Mouse (Mus musculus): ENCODE data around the gene Lamtor1.
"Not testable (repeated sequence)": the region's sequence is repeated elsewhere in the genome, so short reads cannot be mapped to it uniquely, and the experiment has no call there.

Lamtor1 gene

DNA sequence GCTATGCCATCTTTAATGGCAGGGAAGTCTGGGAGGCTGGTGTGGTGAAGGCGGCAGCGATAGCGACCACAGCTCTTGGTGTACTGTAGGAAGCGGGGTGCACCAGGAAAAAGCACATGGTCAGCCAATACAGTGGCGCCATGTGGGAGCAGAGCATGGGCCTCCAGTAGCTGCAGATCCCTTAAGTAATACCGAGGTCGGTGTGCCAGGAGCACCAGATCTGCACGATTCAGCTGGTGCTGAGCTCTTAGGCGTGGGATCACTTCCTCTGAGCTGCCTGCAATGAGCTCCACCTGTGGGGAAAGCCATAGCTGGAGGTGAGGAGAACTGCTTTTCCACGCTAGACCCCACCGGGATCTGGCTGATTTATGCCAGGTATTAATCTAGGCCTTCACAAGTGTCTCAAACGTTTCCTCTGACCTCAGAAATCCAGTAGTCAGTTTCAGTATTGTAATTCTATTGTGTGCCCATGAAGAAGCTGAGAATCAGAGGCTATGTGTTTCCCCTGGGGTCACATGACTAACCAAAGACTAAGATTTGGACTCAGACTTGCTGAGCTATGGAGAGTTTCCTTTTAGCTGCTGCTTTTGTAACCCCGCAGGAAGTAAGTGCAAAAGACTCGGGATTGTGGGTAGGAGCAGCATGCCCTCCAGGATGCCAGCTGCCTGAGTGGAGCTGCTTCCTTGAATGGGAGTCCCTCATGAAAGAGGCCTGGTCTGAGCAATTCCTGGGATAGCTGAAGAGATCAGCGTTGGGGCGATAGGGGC, 5.2 kb upstream of the Lamtor1 start:
- no peak for DNase-seq (ENCODE audit: low read depth, low spot score)

DNA sequence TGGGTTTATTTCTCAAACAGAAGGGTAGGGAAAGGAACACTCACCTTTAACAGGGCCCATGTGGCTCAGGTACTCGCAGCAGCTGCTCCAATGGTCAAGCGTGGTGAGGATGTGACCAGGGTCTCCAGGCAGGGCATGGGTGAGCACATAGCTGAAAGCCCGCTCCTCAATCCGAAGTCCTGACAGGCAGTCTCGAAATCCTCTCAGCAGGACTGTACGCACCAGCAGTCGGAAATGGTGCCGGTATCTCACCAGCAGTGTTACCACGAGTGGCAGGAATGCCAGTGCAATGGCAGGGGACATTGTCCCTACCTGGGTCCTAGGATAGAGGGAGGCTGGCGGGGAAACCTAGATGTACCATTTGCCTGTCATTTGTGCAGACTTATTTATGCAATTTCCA, 3.7 kb upstream of the Lamtor1 start:
- no peak for DNase-seq (ENCODE audit: low read depth, low spot score)

DNA sequence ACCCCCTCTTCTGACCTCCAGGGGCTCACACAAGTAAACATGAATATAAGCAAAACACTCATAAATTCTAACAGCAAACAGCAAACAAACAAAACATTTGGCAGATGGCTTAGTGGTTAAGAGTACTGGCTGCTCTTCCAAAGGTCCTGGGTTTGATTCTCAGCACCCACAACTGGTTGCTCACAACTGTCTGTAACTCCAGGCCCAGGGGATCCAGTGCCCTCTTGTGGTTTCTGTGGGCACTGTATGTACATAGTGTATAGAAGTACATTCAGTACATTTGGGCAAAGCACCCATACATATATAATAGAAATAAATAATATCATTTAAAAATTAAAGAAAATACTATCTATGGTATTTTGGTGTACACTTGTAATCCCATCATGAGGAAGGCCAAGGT, 2.9 kb upstream of the Lamtor1 start:
- DNase-seq (ENCODE audit: low read depth, low spot score): no peak

GRCm38 (mm10) chr7:101906287-101906681, 580 bp downstream of the Lamtor1 start, which contains the start of gene Tomt:
TSS of gene Tomt (minus strand) at chr7:101906359.
- DNase-seq (ENCODE audit: low read depth, low spot score): no peak

DNA sequence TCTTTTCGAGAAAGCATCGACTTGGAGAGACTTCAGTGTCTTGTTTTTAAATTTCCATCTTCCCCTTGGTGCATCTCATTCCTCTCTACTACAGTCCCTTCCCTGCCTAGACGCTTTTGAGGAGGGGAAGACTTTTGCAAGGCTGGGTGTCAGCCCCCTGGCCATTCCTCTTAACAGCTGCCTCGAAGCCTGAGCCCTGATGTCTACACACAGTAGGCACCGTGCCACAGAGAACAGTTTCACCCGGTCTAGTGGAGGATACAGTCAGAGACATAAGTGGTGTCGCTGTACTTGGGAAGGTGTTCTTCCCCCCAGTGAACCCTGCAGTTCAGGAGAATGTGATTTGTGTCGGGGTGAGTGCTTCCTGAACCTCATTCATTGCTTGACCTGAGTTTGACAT, 992 bp downstream of the Lamtor1 start:
- no peak for DNase-seq (ENCODE audit: low read depth, low spot score)

- no peak for DNase-seq (ENCODE audit: low read depth, low spot score)
Measured at GRCm38 (mm10) chr7:101908367-101908766, 2.7 kb downstream of the Lamtor1 start.

- DNase-seq (ENCODE audit: low read depth, low spot score): no peak
Measured at GRCm38 (mm10) chr7:101910138-101910537, 4.4 kb downstream of the Lamtor1 start.

DNA sequence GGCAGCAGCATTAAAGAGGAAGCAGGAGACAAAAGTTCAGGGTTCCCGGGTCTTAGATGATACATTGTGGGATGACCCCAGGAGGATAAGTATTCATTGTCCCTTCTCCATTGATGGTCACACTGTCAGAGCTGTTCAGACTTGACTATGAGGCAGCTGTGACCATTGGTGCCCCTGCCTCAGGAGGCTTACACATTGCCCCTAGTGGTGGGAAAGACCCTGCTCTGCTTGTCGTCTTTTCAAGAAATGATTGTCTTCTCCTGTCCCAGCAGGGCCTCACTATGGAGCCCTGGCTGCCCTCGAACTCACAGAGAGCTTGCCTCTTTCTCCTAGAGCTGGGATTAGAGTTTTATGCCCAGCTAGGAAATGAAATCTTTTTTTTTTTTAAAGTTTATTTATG, 6.3 kb downstream of the Lamtor1 start:
- DNase-seq (ENCODE audit: low read depth, low spot score): no peak

- DNase-seq (ENCODE audit: low read depth, low spot score): peak; percentile 59
Measured at GRCm38 (mm10) chr7:101918071-101918470, 12.4 kb downstream of the Lamtor1 start.

DNA sequence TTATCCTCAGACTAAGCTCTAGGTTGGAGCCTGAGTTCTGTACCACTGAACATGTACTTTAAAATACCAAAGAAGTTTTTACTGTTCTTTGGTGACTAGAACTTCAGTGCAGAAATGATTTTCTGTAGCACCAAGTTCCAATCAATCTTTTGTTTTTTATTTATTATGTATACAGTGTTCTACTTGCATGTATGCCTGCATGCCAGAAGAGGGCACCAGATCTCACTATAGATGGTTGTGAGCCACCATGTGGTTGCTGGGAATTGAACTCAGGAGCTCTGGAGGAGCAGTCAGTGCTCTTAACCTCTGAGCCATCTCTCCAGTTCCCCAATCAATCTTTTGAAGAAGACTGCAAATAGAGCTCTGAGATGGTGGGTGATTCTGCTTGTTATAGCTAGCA, 20.2 kb downstream of the Lamtor1 start:
- not testable (repeated sequence) for DNase-seq (ENCODE audit: low read depth, low spot score)

GRCm38 (mm10) chr7:101928093-101928492, 22.4 kb downstream of the Lamtor1 start:
- DNase-seq (ENCODE audit: low read depth, low spot score): no peak

DNA sequence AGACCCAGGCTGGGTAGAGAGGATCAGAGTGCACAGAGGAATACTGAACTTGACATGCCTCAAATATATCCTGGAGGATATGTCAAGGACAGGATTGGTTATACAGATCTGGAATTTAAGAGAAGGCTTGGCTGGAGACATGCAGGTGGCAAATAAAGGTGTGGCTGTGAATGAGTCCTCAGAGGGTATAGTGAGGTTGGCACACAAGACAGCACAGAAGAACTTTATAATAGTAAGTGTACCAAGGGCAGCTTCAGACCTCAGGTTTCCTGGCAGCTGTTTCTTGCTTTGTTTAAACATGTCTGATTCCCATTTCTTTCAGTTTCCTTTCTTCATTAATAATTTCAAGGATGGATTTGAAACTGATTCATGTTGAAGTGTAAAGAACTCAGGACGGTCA, 26.8 kb downstream of the Lamtor1 start:
- DNase-seq (ENCODE audit: low read depth, low spot score): no peak

DNA sequence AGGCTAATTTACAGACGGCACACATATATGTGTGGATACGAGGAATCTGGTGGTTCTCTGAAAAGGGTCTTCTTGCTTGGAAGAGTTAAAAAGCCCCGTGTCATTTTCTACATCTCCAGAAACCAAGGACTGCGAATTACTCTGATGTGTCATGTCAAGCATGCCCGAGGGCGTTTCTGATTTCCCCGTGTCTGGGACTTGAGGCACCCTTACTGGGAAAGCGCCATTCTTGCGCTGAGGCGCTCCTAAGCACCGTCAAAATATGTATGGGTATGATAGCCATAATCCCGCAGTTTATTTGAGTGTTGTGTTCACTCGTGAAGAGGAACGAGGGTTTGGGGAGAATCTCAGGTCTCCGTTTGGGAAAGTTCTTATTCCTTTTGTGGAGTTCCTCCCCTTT, 27.6 kb downstream of the Lamtor1 start:
- DNase-seq (ENCODE audit: low read depth, low spot score): no peak

DNA sequence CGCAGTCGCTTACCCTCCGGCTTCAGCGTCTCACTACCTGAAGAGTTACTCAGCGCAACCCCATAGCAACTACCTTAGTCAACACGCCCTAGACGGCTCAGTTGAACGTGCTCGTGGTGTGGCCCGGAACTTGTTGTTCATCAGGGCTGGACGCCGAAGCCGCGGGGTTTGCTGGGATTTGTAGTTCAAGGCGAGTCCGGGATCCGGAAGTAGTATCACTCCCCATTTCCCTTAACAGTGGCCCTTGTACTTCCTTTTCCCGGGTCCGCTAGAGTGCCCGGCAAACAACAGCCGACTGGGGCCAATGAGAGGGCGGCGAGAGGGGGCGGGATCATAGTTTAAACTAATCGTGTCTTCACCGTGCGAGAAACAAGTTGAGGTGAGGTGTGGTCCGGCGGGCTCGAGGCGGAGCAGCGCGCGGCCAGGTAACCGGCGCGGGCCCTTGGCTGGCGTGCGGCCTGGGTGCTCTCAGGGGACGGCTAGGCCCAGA, 28.1 kb downstream of the Lamtor1 start, which contains the start of the genes Lrrc51 and Numa1:
Gene Lrrc51, minus strand, starts transcription at position 145 of the 490 bp plus-strand sequence.
Gene Numa1, plus strand, starts transcription at position 361 of the 490 bp plus-strand sequence.
- peak; percentile 90 for DNase-seq (ENCODE audit: low read depth, low spot score)

DNA sequence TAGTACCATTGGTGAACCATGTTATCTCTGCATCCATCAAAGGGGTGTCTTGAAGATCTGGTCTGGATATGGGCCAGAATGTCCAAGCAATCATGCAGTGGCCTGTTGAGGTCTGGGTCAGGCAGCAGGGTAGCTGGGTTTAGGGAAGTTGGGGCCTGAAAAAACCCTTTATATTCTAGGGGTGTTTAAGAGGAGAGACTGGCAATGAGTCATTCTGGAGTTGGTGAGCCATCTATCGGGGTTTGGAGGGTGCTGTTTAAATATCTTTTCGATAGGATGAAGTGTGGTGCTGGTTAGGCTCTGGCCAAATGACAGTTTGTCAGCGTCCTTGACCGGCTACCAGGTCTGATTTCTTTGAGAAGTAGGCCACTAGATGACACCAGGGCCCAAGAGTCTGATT, 30.3 kb downstream of the Lamtor1 start:
- DNase-seq (ENCODE audit: low read depth, low spot score): no peak

DNA sequence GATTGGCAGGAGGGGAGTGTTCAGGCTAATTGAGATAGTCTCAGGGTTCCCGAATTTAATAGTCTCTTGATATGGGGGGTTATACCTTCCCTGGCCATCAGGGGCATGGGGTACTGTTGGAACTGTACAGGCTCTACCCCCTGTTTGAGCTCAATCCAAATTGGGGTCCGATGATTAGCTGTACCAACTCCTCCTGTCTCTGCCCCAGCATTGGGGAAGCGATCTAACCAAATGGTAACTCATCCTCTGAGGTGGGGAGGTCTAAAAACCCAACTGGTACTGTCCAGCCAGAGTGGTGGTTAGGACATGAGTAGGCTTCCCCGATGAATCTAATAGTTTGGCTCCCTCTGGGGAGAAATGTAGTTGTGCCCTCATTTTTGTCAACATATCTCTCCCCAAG, 31.3 kb downstream of the Lamtor1 start:
- no peak for DNase-seq (ENCODE audit: low read depth, low spot score)

DNA sequence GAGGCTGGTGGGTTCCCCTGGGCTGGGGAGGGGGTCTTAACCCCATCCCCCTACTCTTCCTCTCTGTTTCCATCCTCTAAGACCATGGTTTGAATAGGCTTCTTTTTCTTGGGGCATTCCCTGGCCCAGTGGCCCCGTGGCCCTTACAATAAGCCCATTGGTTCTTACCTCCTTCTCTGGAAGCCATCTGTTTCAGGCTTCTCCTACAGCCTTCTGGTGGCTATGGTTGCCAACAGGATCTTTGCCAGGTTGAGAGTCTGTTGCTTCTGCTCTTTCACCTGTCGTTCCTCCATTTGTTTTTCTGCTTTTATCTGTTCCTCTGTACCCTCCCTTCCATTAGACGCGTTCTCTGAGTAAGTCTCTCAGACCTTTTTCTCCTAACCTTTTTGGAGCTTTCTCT, 31.9 kb downstream of the Lamtor1 start:
- DNase-seq (ENCODE audit: low read depth, low spot score): no peak

DNA sequence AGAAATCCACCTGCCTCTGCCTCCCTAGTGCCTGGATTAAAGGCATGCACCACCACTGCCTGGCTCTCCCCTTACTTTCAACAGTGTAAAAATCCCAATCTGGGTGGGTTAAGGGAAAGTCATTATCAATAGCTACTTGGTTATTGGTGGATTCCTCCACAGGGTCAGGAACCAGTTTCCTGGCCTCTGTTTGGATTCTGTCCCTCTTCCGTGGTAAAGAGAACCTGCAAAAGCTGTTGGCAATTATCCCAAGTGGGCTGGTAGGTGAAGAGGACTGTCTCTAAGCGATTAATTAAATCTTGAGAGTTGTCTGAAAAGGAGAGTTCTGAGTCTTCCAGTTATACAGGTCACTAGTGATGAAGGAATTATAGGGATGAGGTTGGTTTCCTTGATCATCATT, 32.6 kb downstream of the Lamtor1 start:
- no peak for DNase-seq (ENCODE audit: low read depth, low spot score)

GRCm38 (mm10) chr7:101939758-101940157, 34.1 kb downstream of the Lamtor1 start:
- DNase-seq (ENCODE audit: low read depth, low spot score): no peak

GRCm38 (mm10) chr7:101949008-101949407, 43.3 kb downstream of the Lamtor1 start:
- DNase-seq (ENCODE audit: low read depth, low spot score): not testable (repeated sequence)

DNA sequence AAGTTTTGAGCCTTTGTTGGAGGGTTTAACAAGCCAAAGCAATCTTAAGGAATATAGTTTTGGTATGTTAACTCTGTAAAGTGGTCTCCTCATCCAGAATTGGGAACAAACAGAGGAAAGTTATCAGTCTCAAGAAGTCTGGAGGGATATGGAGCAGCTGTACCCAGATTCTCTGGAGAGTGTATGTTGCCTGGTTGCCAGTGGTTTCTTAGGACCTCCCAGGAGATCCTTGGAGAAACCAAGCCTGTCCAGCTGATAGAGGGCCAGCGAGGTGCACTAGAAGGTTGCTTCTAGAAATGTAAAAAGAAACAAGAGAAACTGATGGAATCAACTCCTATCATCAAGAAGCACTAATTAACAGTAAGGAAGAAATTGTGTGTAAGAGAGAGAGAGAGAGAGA, 45.9 kb downstream of the Lamtor1 start:
- no peak for DNase-seq (ENCODE audit: low read depth, low spot score)

DNA sequence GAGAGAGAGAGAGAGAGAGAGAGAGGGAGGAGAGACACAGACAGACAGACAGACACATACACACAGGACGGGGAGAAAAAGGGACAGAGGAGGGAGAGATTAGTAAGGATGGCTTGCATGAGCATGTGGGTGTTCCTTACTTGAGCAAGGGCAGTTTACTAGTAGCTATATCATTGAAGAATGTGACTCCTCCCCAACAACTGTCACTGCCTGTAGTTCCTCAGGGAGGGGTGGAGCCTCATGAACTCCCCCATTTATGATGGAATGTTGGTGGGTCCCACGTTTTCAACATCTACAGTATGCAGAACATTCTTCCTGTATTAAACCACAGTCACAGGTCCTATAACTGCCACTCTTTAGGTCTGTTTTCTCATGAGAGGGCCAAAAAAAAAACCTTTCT, 46.4 kb downstream of the Lamtor1 start:
- no peak for DNase-seq (ENCODE audit: low read depth, low spot score)

GRCm38 (mm10) chr7:101954163-101954562, 48.5 kb downstream of the Lamtor1 start:
- no peak for DNase-seq (ENCODE audit: low read depth, low spot score)
